Mouse (Mus musculus) liver, embryonic 14.5 days (tissue): ENCODE measurements at regions not wholly inside any gene's neighbourhood (a gene's known extent, or its start where the extent isn't known, plus 50 kb on each side); places are given as distances from the start of the nearest gene placed in this dataset.

Experiments used
- ATAC-seq: fragments of 200-750 bp; cut with Nextera tagmentation; 2 replicates; pipeline ENCODE4 v1.8.0; 2017; ENCODE audit warnings: moderate number of reproducible peaks, mild to moderate bottlenecking, moderate library complexity; ENCODE audit not compliant: insufficient read depth
- DNase-seq, 3 experiments: peaks; one replicate each; pipeline ENCODE4 v3.0.0-alpha.2; 2012 to 2013; ENCODE audit warnings: low read depth in 3 of 3, low spot score in 3 of 3
- H3K27ac ChIP-seq: fragments of 300-500 bp; sonication (generic); 2 replicates; pipeline ENCODE4 v1.5.1; 2014; ENCODE audit warnings: moderate library complexity, mild to moderate bottlenecking, control low read depth, inconsistent platforms
- H3K27me3 ChIP-seq: fragments of 300-500 bp; sonication (generic); 2 replicates; pipeline ENCODE4 v1.6.1; 2014; ENCODE audit warnings: mild to moderate bottlenecking, low read length, moderate library complexity; ENCODE audit not compliant: control insufficient read depth, insufficient read depth
- H3K36me3 ChIP-seq: fragments of 300-500 bp; sonication (generic); replicated peaks from 2 replicates; pipeline ENCODE4 v1.6.1; 2014; ENCODE audit warnings: low read depth; ENCODE audit not compliant: control insufficient read depth, insufficient read depth
- H3K4me1 ChIP-seq, 2 experiments: fragments of 200-500 bp in 1 of 2; fragments of 300-500 bp in 1 of 2; sonication (generic) in 1 of 2; replicated peaks; 2 replicates each; pipeline ENCODE4 v1.6.1; 2012 to 2014; ENCODE audit warnings: antibody characterized with exemption in 1 of 2, inconsistent platforms in 1 of 2, low read length in 1 of 2; ENCODE audit not compliant: control insufficient read depth in 2 of 2, insufficient read depth in 2 of 2
- H3K4me2 ChIP-seq: fragments of 300-500 bp; sonication (generic); 2 replicates; pipeline ENCODE4 v1.6.1; 2014; ENCODE audit warnings: low read depth, mild to moderate bottlenecking, control low read depth, moderate library complexity
- H3K4me3 ChIP-seq, 2 experiments: fragments of 200-500 bp in 1 of 2; fragments of 300-500 bp in 1 of 2; sonication (generic) in 1 of 2; 2 replicates each; pipeline ENCODE4 v1.5.1; 2012 to 2014; ENCODE audit warnings: low read depth in 2 of 2, low read length in 2 of 2, mild to moderate bottlenecking in 2 of 2, control low read depth in 1 of 2, inconsistent platforms in 1 of 2, moderate library complexity in 1 of 2; ENCODE audit not compliant: insufficient read depth in 1 of 2
- H3K9ac ChIP-seq: fragments of 300-500 bp; sonication (generic); replicated peaks from 2 replicates; pipeline ENCODE4 v1.6.1; 2014; ENCODE audit warnings: mild to moderate bottlenecking, control low read depth, moderate library complexity
- H3K9me3 ChIP-seq: fragments of 300-500 bp; sonication (generic); 2 replicates; pipeline ENCODE4 v1.6.1; 2016; ENCODE audit warnings: low read length, mixed read lengths; ENCODE audit not compliant: control insufficient read depth
- CTCF ChIP-seq: IDR thresholded peaks from 2 replicates; pipeline ENCODE4 v1.5.1; 2016; ENCODE audit warnings: antibody characterized with exemption, low read depth, control low read depth
- EP300 ChIP-seq: IDR thresholded peaks from 2 replicates; pipeline ENCODE4 v1.6.1; 2016; ENCODE audit warnings: antibody characterized with exemption, low read depth
- WGBS: fragments of 180-500 bp; shearing (Covaris S2); extraction: QIAGEN DNeasy Blood & Tissue Kit; methylation state at CpG from one replicate; pipeline ENCODE4 v1.1.7; 2014; ENCODE audit not compliant: insufficient replicate concordance; 5-methylcytosine and 5-hydroxymethylcytosine counted together

- no peak overlapping the region for H3K9ac ChIP-seq
- H3K4me1 ChIP-seq: no peaks in the 10 kb centered on the region
- 17% methylated on average over 4 of the region's 4 CpGs for WGBS
- TF ChIP-seq CTCF (no peak), EP300 (no peak)
- no peaks in the 10 kb centered on the region for H3K36me3 ChIP-seq
- no peaks in the 10 kb centered on the region for H3K9me3 ChIP-seq
- H3K4me3 ChIP-seq: no peak overlapping the region
- H3K4me2 ChIP-seq: no peak overlapping the region
- no peak overlapping the region for H3K27ac ChIP-seq
- H3K27me3 ChIP-seq: no peaks in the 10 kb centered on the region
- ATAC-seq (no peak), DNase-seq (no peak)
Observed at GRCm38 (mm10) chr4:7596116-7596515, 642.7 kb downstream of the Car8 start.

GRCm38 (mm10) chr4:7583851-7584250, 655.0 kb downstream of the Car8 start:
- no peak overlapping the region for H3K9ac ChIP-seq
- no peak for TF ChIP-seq CTCF
- no peak overlapping the region for H3K4me2 ChIP-seq
- H3K36me3 ChIP-seq: no peaks in the 10 kb centered on the region
- no peak overlapping the region for H3K27ac ChIP-seq
- no peaks in the 10 kb centered on the region for H3K27me3 ChIP-seq
- ATAC-seq (no peak), DNase-seq (no peak)
- WGBS: 51% methylated on average over 4 of the region's 4 CpGs
- H3K4me1 ChIP-seq: no peaks in the 10 kb centered on the region
- no peaks in the 10 kb centered on the region for H3K9me3 ChIP-seq
- no peak overlapping the region for H3K4me3 ChIP-seq

GRCm38 (mm10) chr4:7581931-7582330, 656.9 kb downstream of the Car8 start:
- H3K9ac ChIP-seq: no peak overlapping the region
- no peaks in the 10 kb centered on the region for H3K36me3 ChIP-seq
- no peaks in the 10 kb centered on the region for H3K27me3 ChIP-seq
- no peak overlapping the region for H3K4me3 ChIP-seq
- no peak for DNase-seq
- H3K4me2 ChIP-seq: no peak overlapping the region
- TF ChIP-seq EP300: no peak
- TF ChIP-seq CTCF: no peak
- H3K27ac ChIP-seq: no peak overlapping the region
- no peaks in the 10 kb centered on the region for H3K9me3 ChIP-seq
- no peaks in the 10 kb centered on the region for H3K4me1 ChIP-seq
- WGBS: 68% methylated on average over 4 of the region's 4 CpGs
- no peak for ATAC-seq

GRCm38 (mm10) chr4:7581220-7581916, 657.5 kb downstream of the Car8 start:
- H3K4me3 ChIP-seq: no peak overlapping the region
- H3K9ac ChIP-seq: no peak overlapping the region
- no peak overlapping the region for H3K4me2 ChIP-seq
- no peak overlapping the region for H3K27ac ChIP-seq
- no peak for TF ChIP-seq EP300
- H3K36me3 ChIP-seq: no peaks in the 10 kb centered on the region
- no peak for DNase-seq
- no peaks in the 10 kb centered on the region for H3K27me3 ChIP-seq
- 50% methylated on average over 8 of the region's 8 CpGs for WGBS
- no peaks in the 10 kb centered on the region for H3K9me3 ChIP-seq
- H3K4me1 ChIP-seq: no peaks in the 10 kb centered on the region
- ATAC-seq: no peak

DNA sequence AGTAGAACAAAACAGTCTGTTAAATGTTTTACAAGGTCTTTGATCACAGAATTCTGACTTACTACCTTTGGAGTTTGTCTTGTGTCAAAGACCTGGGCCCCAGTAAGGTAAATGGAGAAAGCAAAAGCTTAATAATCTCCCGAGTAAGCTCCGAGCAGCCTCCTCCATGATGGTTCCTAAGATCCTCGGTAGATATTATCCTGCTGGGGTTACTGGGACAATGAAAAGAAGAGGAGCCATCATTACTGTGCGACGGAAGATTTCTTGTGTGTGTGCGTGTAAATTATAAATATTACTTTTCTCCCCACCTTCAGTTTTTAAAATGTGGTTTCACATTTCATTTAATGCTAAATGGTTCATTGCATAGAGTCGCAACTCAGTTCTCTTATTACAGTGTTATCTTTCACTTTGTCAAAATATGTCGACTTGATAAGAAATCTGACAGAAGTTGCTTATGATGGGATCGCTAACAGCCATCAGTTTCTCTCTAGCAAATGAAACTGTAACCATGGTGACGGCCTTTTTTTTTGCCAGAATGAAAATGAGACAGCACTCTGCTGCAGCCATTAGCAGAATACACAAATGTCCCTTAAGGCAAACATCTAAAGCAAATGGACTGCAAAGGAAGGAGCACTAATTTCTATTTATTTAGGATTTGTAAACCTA, 658.2 kb downstream of the Car8 start:
- H3K36me3 ChIP-seq: no peaks in the 10 kb centered on the region
- H3K4me2 ChIP-seq: no peak overlapping the region
- H3K4me1 ChIP-seq: no peaks in the 10 kb centered on the region
- DNase-seq (no peak), ATAC-seq (no peak)
- TF ChIP-seq CTCF: no peak
- TF ChIP-seq EP300: no peak
- H3K9me3 ChIP-seq: no peaks in the 10 kb centered on the region
- no peak overlapping the region for H3K9ac ChIP-seq
- 68% methylated on average over 10 of the region's 10 CpGs for WGBS
- H3K27ac ChIP-seq: no peak overlapping the region
- H3K27me3 ChIP-seq: no peaks in the 10 kb centered on the region
- H3K4me3 ChIP-seq: no peak overlapping the region
